Mouse (Mus musculus) olfactory bulb, adult 2 months (tissue): Measurements from ENCODE around the gene Ptprg.

Source experiments
- CTCF ChIP-seq: fragments of 200-500 bp; IDR thresholded peaks from 2 replicates; pipeline ENCODE4 v1.5.1; 2012; ENCODE audit warnings: low read depth, mild to moderate bottlenecking, low read length, moderate library complexity; ENCODE audit not compliant: insufficient read depth
- POLR2A ChIP-seq: fragments of 200-500 bp; IDR thresholded peaks from 2 replicates; pipeline ENCODE4 v1.6.1; 2012; ENCODE audit warnings: mild to moderate bottlenecking, low read depth, low read length, moderate library complexity; ENCODE audit not compliant: insufficient read depth

- TF ChIP-seq CTCF (no peak), POLR2A (no peak)
Observed at GRCm38 (mm10) chr14:12149529-12149928, 596.2 kb downstream of the Ptprg start.
